Mouse (Mus musculus) heart, adult 2 months (tissue): ENCODE data around the gene Dmrt3.

Source experiments
- CTCF ChIP-seq: fragments of 200-600 bp; IDR thresholded peaks from 2 replicates; pipeline ENCODE4 v1.8.1; 2022; ENCODE audit warnings: antibody characterized with exemption, mild to moderate bottlenecking, moderate library complexity
- POLR2A ChIP-seq: fragments of 200-500 bp; IDR thresholded peaks from 2 replicates; pipeline ENCODE4 v1.6.1; 2011; ENCODE audit warnings: mild to moderate bottlenecking, low read depth, low read length, control low read depth; ENCODE audit not compliant: insufficient read depth

DNA sequence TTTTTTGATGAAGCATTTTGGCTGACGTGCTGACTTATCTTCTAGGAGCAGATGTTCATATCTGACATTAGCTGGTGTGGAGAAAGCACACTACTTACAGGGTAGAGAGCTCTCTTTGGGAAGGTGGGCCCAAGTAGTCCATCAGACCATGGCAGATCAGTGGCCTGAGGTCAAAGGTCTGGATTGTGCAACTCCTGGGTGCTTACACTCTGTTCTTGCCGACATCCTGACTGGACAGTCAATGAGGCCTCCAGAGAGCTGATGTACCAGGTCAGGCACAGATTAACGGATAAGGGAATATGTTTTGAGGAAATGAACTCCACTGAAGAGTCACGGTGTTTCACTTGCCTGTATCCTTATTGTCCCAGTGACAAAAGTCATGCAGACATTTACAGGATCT lies 38.6 kb downstream of the Dmrt3 start:
- no peak for TF ChIP-seq CTCF
- no peak for TF ChIP-seq POLR2A
